Mouse (Mus musculus): Measurements from ENCODE around the gene Sox18. TPM values are rescaled to one million over a fixed set of nuclear protein-coding genes. Genes with fewer than 3 reads are reported as not detected.

The Sox18 gene
- polyA plus RNA-seq, 1 experiment, result 16.8 TPM

- TF ChIP-seq POLR2A (IDR thresholded peaks at IDR 0.05; ENCODE audit: extremely low read depth, insufficient read depth, low read length) (no peak), CTCF (IDR thresholded peaks at IDR 0.05; ENCODE audit: extremely low read depth, insufficient read depth, low read length) (peak; percentile 60)
- Histone ChIP-seq H3K27ac (ENCODE audit: insufficient read depth, low read length) (no peak overlapping the region), H3K4me3 (ENCODE audit: insufficient read depth, low read length) (no peak overlapping the region), H3K4me1 (ENCODE audit: control insufficient read depth, insufficient read depth, low read length) (no peaks in the 10 kb centered on the region)
Observed at GRCm38 (mm10) chr2:181644361-181644760, 27.1 kb downstream of the Sox18 start.

GRCm38 (mm10) chr2:181635865-181636264 is 35.6 kb downstream of the Sox18 start:
- H3K4me1 ChIP-seq (ENCODE audit: control insufficient read depth, insufficient read depth, low read length), result no peaks in the 10 kb centered on the region
- H3K27ac ChIP-seq (ENCODE audit: insufficient read depth, low read length), result no peak overlapping the region
- TF ChIP-seq CTCF (IDR thresholded peaks at IDR 0.05; ENCODE audit: extremely low read depth, insufficient read depth, low read length), result no peak
- TF ChIP-seq POLR2A (IDR thresholded peaks at IDR 0.05; ENCODE audit: extremely low read depth, insufficient read depth, low read length), result no peak
- no peak overlapping the region for H3K4me3 ChIP-seq (ENCODE audit: insufficient read depth, low read length)

- no peak overlapping the region for H3K4me3 ChIP-seq (ENCODE audit: insufficient read depth, low read length)
- no peak overlapping the region for H3K27ac ChIP-seq (ENCODE audit: insufficient read depth, low read length)
- TF ChIP-seq POLR2A (IDR thresholded peaks at IDR 0.05; ENCODE audit: extremely low read depth, insufficient read depth, low read length) (no peak), CTCF (IDR thresholded peaks at IDR 0.05; ENCODE audit: extremely low read depth, insufficient read depth, low read length) (no peak)
- no peaks in the 10 kb centered on the region for H3K4me1 ChIP-seq (ENCODE audit: control insufficient read depth, insufficient read depth, low read length)
Observed at GRCm38 (mm10) chr2:181632624-181633023, 38.8 kb downstream of the Sox18 start.

- no peaks in the 10 kb centered on the region for H3K4me1 ChIP-seq (ENCODE audit: control insufficient read depth, insufficient read depth, low read length)
- no peak for TF ChIP-seq POLR2A (IDR thresholded peaks at IDR 0.05; ENCODE audit: extremely low read depth, insufficient read depth, low read length)
- TF ChIP-seq CTCF (IDR thresholded peaks at IDR 0.05; ENCODE audit: extremely low read depth, insufficient read depth, low read length), result no peak
- no peak overlapping the region for H3K27ac ChIP-seq (ENCODE audit: insufficient read depth, low read length)
- H3K4me3 ChIP-seq (ENCODE audit: insufficient read depth, low read length), result no peak overlapping the region
Observed at GRCm38 (mm10) chr2:181628471-181628870, 43.0 kb downstream of the Sox18 start.

GRCm38 (mm10) chr2:181623401-181623800 is 48.0 kb downstream of the Sox18 start:
- H3K4me3 ChIP-seq (ENCODE audit: insufficient read depth, low read length), result no peak overlapping the region
- peak; percentile 24; the same call in 1 of the 2 replicates for TF ChIP-seq CTCF (IDR thresholded peaks at IDR 0.05; ENCODE audit: extremely low read depth, insufficient read depth, low read length)
- TF ChIP-seq POLR2A (IDR thresholded peaks at IDR 0.05; ENCODE audit: extremely low read depth, insufficient read depth, low read length), result no peak

More at GRCm38 (mm10) chr2:181623401-181623800, 48.0 kb downstream of the Sox18 start:
- no peaks in the 10 kb centered on the region for H3K4me1 ChIP-seq (ENCODE audit: control insufficient read depth, insufficient read depth, low read length)
- no peak overlapping the region for H3K27ac ChIP-seq (ENCODE audit: insufficient read depth, low read length)

Other genes with a start within 250 kb of the Sox18 start
- 7.5 TPM in 2 replicates for gene Zbtb46, start 212.2 kb downstream of the Sox18 start, polyA plus RNA-seq (2012; rRNA removed)
- gene Abhd16b, start 178.4 kb downstream of the Sox18 start, polyA plus RNA-seq (2012; rRNA removed), result not detected in 2 replicates
- 112 and 120 TPM in 2 replicates for gene Tpd52l2, start 174.5 kb downstream of the Sox18 start, polyA plus RNA-seq (2012; rRNA removed)
- 167 and 177 TPM in 2 replicates for gene Dnajc5, start 151.2 kb downstream of the Sox18 start, polyA plus RNA-seq (2012; rRNA removed)
- 120 and 138 TPM in 2 replicates for gene Uckl1, start 86.7 kb downstream of the Sox18 start, polyA plus RNA-seq (2012; rRNA removed)
- gene Prpf6, start 79.8 kb downstream of the Sox18 start, polyA plus RNA-seq (2012; rRNA removed), result 34.7 and 35.6 TPM in 2 replicates
- gene Zfp512b, start 78.8 kb downstream of the Sox18 start, polyA plus RNA-seq (2012; rRNA removed), result 64.1 and 76.1 TPM in 2 replicates
- 38.6 and 40.9 TPM in 2 replicates for gene Samd10, start 72.4 kb downstream of the Sox18 start, polyA plus RNA-seq (2012; rRNA removed)
- 0.21 TPM in 1 of 2 replicates, not detected in the other for gene Gm29797, start 14.6 kb downstream of the Sox18 start, polyA plus RNA-seq (2012; rRNA removed)
- gene Tcea2, start 8.7 kb upstream of the Sox18 start, polyA plus RNA-seq (2012; rRNA removed), result 195 and 212 TPM in 2 replicates
- 55.4 and 57.0 TPM in 2 replicates for gene Rgs19, start 22.3 kb upstream of the Sox18 start, polyA plus RNA-seq (2012; rRNA removed)
- not detected in 2 replicates for gene Lkaaear1, start 26.8 kb upstream of the Sox18 start, polyA plus RNA-seq (2012; rRNA removed)
- gene Oprl1, start 43.4 kb upstream of the Sox18 start, polyA plus RNA-seq (2012; rRNA removed), result 34.7 and 40.2 TPM in 2 replicates
- gene Myt1, start 91.7 kb upstream of the Sox18 start, polyA plus RNA-seq (2012; rRNA removed), result 7.0 and 11.8 TPM in 2 replicates
- gene Pcmtd2, start 166.2 kb upstream of the Sox18 start, polyA plus RNA-seq (2012; rRNA removed), result 71.9 and 78.3 TPM in 2 replicates
- 25.3 and 26.5 TPM in 2 replicates for gene Polr3k, start 192.7 kb upstream of the Sox18 start, polyA plus RNA-seq (2012; rRNA removed)

All from cortical plate, adult 2 months (tissue).